In the genomic region with DNA sequence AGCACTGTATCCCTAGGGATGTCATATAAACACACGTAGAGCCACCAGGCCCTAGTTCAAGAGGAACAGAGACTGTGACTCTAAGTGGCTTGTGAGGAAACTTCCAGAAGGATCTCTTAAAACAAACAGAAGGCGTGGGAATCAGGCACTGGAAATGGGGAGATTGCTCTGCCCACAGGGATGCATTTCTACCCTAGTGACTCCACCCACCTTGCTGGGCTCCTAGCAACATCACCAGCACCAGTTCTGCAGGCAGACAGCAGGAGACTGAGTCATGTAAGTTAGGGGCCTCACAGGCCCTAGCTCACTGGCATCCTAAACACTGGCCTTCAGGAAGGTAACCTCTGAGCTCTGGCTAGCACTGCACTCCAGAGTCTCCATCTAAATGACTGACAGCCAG, we compare ENCODE assay signal across 23 mouse cellular contexts. TPM values are rescaled to one million over a fixed set of nuclear protein-coding genes. Genes with fewer than 3 reads are reported as not detected.
"Had no signal": no experiment of that assay in that cellular context is flagged by ENCODE, and none has a peak within 500 bp of the region (broad histone marks: within the 10 kb centered on the region; RNA-seq: fewer than 3 reads in every experiment).

No protein-coding gene starts in this region.

- H3K36me3 ChIP-seq: liver, embryonic 15.5 days; lung, embryonic 15.5 days; midbrain, embryonic 10.5 days; neural tube, embryonic 13.5 days; neural tube, embryonic 15.5 days had no signal

- H3K4me3 ChIP-seq: liver, embryonic 15.5 days; lung, embryonic 15.5 days; midbrain, embryonic 10.5 days; myocyte; neural tube, embryonic 13.5 days; neural tube, embryonic 15.5 days had no signal

- DNase-seq: liver, postnatal 0 days; lung, adult 2 months; lung, postnatal 4 days; midbrain, embryonic 14.5 days; right cerebral cortex, postnatal 25 days; right cerebral cortex, postnatal 4 days; spleen, adult 18-20 months; thymus, adult 18-20 months; thymus, postnatal 14 days; thymus, postnatal 36 days had no signal

- H3K27ac ChIP-seq: liver, embryonic 15.5 days; lung, embryonic 15.5 days; midbrain, embryonic 10.5 days; neural tube, embryonic 13.5 days; neural tube, embryonic 15.5 days had no signal

- ATAC-seq: liver, postnatal 0 days; lung, postnatal 0 days; midbrain, embryonic 16.5 days had no signal

- H3K9ac ChIP-seq: liver, embryonic 15.5 days; liver, postnatal 0 days; lung, embryonic 15.5 days; neural tube, embryonic 13.5 days; neural tube, embryonic 15.5 days had no signal

- H3K9me3 ChIP-seq: liver, embryonic 15.5 days; lung, embryonic 15.5 days; midbrain, embryonic 10.5 days; neural tube, embryonic 13.5 days; neural tube, embryonic 15.5 days had no signal

- H3K4me2 ChIP-seq: liver, embryonic 15.5 days; lung, embryonic 15.5 days; neural tube, embryonic 13.5 days; neural tube, embryonic 15.5 days had no signal

RNA-seq across cellular contexts. Expression of a gene that starts 4.5 kb away (rescaled TPM):
- total RNA-seq: megakaryocyte, adult 5-6 weeks had no signal
- polyA plus RNA-seq: liver, embryonic 15.5 days; liver, postnatal 0 days; lung, adult 2 months; lung, embryonic 15.5 days; lung, postnatal 0 days; myocyte; stomach, embryonic 14.5 days; stomach, embryonic 16.5 days had no signal

RNA-seq across cellular contexts. Expression of a gene that starts 44.7 kb away (rescaled TPM):
- total RNA-seq: megakaryocyte, adult 5-6 weeks; megakaryocyte-erythroid progenitor cell, adult 5-6 weeks had no signal
- polyA plus RNA-seq: liver, embryonic 15.5 days; liver, postnatal 0 days; lung, adult 2 months; lung, embryonic 15.5 days; lung, postnatal 0 days; midbrain, embryonic 10.5 days; midbrain, embryonic 14.5 days; midbrain, embryonic 16.5 days; myocyte; neural tube, embryonic 13.5 days; neural tube, embryonic 15.5 days; small intestine, adult 2 months; stomach, embryonic 14.5 days had no signal

RNA-seq across cellular contexts. Expression of a gene that starts 54.0 kb away (rescaled TPM):
- polyA plus RNA-seq: liver, postnatal 0 days; lung, adult 2 months; lung, embryonic 15.5 days; lung, postnatal 0 days; myocyte; stomach, embryonic 14.5 days; stomach, embryonic 16.5 days had no signal
